Mouse (Mus musculus): ENCODE measurements around the gene Metap1d. TPM values are rescaled to one million over a fixed set of nuclear protein-coding genes. Genes with fewer than 3 reads are reported as not detected.

The Metap1d gene
- total RNA-seq, 2 experiments from 2014 or later = 40.3 to 44.0 TPM

DNA sequence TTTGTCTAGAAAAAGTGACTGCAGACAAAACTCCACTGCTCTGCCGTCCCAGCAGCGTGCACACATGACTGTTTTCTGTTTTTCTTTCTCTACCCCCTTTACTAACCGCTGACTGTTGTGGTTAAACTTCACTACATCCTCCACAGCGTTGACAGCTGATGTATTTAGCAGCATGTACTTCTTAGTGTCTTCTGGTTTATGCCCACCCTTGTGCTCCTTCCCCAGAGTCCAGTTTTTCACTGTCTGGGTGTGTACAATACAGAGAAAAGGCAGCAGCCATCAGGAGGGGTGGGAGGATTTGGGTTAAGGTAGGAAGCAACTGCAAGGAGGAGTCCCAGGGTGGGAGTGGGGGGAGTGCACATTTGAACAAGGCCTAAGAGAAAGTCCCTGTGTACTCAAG, 69.8 kb downstream of the Metap1d start:
- intact Hi-C loops (cut with DNase I) = no loop called here
- DNase-seq = no peak

DNA sequence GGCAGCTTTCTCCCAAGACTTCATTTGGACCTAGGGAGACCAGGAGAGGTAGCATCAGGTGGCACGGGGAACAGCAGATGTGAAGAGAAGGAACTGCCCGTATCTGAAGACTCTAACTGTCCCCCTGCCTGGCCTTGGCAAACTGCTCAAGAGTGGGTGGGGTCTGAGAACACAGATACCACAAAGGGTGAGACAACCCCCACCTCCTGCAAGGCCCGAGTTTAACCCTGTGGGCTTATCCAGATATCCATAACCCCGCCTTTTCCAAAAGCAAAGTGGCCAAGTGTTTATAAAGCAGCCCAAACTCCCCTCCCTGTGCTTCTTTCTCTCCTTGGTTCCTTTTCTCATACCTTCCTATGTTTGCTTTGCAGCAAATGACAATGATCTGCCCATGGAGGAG, 70.4 kb downstream of the Metap1d start:
- DNase-seq = no peak
- intact Hi-C loops (cut with DNase I) = no loop called here

DNA sequence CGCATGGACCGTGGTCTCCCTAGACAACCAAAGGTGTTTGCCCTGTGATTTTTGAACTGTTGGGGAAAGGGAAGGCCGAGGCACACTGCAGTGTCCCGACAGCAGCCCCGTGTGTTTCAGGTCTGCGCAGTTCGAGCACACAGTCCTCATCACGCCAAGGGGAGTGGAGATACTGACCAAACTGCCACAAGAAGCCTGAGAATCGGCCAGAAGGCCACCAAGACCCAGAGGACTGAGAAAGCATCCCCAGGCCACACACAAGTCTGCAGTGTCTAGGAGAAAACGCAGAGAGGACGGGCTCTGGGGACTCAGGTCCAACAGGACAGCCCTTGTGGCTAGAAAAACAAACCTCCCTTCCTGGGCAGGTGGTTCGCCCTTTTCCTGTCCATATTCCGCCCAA, 71.7 kb downstream of the Metap1d start:
- intact Hi-C loops (cut with DNase I) = no loop called here
- no peak for DNase-seq

DNA sequence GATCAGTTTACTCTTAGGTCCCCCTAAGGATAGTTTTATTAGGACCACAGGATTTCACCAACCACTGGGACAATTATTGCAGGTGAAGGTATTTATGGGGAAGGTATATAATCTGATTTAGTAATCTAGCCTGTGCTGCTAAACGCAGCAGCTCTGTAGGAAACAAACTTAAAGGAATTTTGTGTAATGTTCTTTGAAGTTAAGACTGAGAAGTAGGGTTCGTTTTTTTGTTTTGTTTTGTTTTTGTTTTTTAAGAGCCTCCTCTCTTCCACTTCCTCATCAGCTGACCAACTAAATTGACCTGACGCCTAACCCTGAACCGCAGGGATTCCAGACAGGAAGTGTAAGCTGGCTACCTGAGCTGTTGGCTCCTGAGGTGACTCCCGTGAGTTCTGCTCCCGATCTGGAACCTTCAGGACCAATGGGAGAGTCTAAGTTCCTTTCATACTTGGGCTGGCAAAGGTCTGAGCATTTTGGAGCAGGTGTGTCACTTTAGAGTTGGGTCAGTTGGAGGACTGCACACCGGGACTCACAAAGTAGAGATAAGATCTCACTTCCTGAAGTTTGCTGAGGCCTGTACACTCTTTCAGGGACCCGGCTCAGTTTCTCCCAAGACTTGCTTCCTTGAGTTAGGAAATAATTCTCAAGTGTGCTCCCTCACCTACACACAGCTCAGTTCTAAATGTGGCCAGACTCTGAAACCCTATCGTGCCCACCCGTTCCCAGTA, 73.7 kb downstream of the Metap1d start:
- DNase-seq = no peak
- intact Hi-C loops (cut with DNase I) = no loop called here

DNA sequence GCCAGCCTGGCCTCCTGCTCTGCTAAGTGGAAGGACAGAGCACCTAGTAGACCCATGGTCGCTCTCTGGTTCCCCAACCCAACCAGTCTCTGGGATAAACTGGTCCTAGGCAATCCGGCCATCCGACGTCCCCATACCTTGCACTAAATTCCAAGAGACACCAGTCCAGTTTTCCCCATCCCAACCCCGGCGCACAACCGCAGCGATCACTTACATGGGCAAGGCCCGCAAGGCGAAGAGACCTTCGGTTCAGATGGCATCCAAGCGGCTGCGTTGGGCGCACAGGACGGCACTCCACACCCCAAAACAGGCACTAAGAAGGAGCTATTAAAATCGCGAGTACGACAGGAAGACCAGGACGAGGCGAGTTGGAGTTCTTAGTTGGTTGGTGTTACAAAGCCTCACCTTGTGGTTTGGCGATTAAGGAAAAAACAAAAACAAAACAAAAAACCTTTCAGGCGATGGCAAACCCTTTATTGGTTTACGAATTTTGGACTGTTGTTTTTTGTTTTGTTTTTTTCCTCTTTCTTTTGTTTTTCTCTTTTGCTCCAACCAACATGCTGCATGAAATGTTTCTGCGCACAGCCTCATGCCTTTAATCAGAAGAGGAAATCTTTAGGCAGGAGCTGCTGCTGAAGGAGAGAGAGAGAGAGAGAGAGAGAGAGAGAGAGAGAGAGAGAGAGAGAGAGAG, 74.4 kb downstream of the Metap1d start:
- DNase-seq = no peak
- intact Hi-C loops (cut with DNase I) = no loop called here

DNA sequence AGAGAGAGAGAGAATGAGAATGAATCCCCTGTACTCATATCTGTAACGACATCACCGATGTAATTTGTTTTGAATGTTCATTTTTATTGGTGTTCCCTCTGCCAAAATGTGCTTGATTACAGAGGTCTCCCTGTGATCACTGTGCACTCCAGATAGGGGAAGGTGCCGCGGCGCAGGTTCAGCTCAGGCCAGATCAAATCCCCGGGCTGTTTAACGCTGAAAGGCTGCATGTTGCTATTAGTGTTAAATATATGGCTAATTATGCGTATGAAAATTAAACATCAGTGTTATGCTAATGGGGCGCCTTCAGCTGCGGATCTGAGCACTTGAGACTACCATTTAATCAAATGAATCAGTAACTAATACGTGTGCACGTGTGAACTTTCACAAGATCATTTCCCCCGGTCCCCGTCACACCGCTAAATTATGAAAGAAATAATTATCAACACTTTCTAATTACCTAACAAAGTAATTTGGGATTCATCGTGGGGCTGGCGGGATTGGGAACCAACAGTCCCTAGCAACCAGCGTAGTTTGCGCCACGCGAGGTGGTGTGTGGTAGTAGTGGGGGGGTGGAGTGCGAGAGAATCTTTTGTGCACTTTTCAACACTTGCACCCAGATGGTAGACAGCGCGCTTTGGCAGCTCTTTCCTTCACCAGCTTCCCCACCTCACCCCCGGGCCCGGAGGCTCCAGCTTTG, 75.1 kb downstream of the Metap1d start, which contains the start of gene Dlx1:
Dlx1 (plus strand) TSS at position 100 of the 700 bp plus-strand sequence.
- intact Hi-C loops (cut with DNase I) = no loop called here
- DNase-seq = no peak

DNA sequence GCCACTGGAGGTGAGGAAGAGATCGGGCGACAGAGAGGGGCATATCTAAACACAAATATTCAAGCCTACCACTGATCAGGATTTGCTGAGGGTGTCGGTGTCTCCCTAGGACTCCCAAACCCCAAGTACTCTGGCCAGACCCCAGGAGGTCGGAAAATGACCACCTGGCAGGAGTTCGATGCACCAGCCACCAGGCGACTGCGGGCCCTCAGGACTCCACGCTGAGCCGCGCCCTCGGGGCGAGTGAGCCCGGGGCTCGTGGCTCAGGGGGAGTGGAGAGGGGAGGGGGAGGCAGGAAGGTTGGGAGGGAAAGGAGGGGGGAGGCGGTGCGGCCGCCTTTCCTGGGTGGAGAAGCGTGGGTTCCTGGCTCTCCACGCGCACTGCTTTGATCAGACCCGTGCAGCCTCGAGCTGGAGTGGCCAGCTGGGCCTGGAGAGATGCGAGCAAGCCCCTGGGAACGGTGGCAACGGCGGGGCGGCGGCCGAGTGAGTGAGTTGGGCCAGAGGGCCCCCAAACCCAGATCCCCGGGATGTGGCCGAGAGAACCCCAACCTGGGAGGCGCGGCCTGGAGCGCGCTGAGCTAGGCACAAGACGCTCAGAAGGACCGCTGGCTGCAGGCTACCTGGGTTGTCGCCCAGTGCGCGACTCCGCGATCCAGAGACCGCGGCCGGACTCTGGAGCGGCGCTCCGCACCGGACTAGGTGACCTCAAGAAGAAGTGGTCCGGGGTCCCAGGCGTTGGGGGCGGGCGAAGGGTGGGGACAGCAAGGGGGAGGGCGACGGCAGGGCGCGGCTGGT, 75.8 kb downstream of the Metap1d start:
- intact Hi-C loops (cut with DNase I) = no loop called here
- DNase-seq = peak in 1 of 2 experiments; percentile 23

DNA sequence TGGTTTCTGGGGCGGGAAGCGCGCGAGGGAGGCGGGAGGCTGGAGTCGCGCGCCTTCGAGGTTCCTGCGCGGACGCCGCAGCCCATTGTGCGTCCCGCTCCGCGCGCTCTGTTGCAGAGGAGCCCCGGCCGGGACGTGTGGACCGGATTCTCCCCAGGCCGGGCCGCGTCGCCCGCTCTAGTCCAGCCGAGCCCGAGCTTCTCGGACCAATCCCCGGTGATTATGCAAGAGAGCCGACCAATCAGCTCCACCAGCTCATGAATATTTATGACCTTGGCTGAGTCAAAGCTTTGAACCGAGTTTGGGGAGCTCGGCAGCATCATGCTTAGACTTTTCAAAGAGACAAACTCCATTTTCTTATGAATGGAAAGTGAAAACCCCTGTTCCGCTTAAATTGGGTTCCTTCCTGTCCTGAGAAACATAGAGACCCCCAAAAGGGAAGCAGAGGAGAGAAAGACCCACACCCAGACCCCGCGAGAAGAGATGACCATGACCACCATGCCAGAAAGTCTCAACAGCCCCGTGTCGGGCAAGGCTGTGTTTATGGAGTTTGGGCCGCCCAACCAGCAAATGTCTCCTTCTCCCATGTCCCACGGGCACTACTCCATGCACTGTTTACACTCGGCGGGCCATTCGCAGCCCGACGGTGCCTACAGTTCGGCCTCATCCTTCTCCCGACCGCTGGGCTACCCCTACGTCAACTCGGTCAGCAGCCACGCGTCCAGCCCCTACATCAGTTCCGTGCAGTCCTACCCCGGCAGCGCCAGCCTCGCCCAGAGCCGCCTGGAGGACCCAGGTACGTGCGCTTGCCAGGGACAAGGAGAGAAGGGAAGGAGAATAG, 76.7 kb downstream of the Metap1d start:
- intact Hi-C loops (cut with DNase I) = loop anchor here (2.0 to 5.0 kb wide), 2 partner anchors 15 to 77 kb away; partner anchors contain the start of gene Metap1d
- DNase-seq = peak; percentile 74 to 78

DNA sequence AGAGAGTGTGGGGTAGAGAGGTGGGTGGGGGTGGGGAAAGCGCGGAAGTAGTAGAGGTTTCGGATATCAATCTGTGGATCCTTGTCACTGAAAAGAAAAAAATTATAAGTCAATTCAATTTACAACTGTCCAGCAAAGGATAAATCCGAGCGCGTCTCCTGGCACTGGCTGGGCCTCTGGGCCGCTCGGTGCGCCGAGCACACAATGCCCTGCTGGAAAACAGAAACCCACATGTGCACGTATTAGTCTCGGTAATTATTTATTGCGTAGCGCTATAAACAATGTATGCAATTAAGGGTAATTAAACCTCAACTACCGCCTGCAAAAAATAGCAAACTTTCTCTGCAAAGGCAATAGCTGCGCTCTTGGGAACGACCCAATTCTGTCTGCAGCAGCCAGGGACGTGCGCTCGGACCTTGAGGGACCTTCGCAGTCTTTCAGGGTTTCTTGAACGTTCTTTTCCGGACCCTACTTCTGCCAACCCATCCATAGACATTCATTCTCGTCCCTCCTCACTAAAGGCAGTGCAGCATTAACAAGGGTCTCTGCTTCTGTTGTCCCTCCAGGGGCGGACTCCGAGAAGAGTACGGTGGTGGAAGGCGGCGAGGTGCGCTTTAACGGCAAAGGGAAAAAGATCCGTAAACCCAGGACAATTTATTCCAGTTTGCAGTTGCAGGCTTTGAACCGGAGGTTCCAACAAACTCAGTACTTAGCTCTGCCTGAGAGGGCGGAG, 77.5 kb downstream of the Metap1d start:
- no peak for DNase-seq
- intact Hi-C loops (cut with DNase I) = loop anchor here (2.0 to 5.0 kb wide), 2 partner anchors 14 to 78 kb away; partner anchors contain the start of gene Metap1d

DNA sequence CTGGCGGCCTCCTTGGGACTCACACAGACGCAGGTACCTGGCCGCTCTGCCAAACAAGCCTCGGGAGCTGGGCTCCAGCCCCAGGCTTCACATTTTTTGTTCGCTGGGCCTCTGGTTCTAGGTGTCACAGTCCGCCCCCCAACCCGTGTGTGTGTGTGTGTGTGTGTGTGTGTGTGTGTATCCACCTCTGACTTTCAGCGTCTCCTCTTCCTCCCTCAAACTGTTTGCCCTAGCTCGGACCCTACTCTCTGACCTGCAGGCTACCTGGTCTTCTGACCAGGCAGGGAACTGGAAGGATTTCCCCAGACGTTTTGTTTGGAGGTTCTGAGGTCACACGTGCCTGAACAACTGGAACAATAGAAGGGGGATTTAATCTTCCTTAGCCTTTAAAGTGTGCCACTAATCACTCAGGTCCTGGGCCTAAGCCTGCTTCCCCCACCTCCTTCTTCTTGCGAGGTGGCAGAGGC, 78.1 kb downstream of the Metap1d start:
- intact Hi-C loops (cut with DNase I) = loop anchor here (2.0 to 5.0 kb wide), 2 partner anchors 14 to 79 kb away; partner anchors contain the start of gene Metap1d
- DNase-seq = no peak

DNA sequence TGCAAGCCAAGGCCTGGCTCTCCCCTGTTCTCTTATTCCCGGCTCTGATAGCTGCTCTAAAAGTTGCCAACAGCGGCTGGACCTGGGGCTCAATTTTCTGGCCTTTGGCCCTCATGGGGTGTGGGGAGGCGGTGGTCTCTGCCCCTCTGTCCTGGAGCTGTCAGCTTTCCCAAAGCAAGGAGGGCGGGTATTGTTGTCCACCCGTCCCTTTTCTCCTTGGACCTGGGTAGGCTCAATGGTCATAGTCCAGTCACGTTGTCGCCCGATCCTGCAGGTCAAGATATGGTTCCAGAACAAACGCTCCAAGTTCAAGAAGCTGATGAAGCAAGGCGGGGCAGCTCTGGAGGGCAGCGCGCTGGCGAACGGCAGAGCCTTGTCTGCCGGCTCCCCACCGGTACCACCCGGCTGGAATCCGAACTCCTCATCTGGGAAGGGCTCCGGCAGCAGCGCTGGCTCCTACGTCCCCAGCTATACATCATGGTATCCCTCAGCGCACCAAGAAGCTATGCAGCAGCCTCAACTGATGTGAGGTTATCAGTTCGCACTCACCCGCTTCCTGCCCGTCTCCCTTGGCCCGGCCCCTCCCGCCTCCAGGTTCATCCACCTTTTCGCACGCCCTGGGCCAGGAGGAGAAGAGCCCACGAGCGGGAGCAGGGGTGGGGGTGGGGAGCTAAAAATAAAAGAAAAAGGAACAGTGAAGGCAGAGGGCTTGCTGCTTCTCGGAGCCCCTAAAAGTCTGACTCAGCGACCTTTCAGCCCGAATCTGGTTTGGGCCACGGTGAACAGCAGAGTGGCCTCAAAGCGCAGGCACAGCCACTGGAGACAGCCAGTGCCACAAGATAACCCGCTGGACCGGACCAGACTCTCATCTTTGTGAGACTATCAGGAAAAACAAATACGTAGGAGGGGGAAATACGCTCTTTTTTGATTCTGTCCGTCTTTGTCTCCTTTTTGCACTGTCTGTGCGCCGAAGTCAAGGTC, 79.2 kb downstream of the Metap1d start:
- no peak for DNase-seq
- intact Hi-C loops (cut with DNase I) = loop anchor here (2.0 to 5.0 kb wide), 2 partner anchors 13 to 80 kb away; partner anchors contain the start of gene Metap1d

DNA sequence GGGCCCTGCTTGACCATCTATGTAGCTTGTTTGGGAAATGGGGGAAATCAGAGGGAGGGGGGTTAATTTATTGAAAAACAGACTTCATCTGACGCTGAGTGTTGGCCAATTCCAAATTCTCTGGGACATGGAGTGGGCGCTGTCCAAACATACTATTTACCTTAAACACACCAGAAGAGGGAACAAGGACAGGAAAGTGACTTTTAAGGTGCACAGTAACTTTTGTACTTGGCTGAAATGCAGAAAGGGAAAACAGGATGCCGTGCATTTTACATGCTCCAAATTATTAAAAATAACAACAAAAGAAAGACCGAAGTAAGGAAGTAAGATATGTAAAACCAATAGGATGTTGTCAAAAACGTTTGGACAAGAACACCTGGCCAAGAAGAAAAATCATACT, 80.0 kb downstream of the Metap1d start:
- no peak for DNase-seq
- intact Hi-C loops (cut with DNase I) = loop anchor here (5.0 kb wide), 1 partner anchor 81 kb away; the partner anchor contains the start of gene Metap1d

DNA sequence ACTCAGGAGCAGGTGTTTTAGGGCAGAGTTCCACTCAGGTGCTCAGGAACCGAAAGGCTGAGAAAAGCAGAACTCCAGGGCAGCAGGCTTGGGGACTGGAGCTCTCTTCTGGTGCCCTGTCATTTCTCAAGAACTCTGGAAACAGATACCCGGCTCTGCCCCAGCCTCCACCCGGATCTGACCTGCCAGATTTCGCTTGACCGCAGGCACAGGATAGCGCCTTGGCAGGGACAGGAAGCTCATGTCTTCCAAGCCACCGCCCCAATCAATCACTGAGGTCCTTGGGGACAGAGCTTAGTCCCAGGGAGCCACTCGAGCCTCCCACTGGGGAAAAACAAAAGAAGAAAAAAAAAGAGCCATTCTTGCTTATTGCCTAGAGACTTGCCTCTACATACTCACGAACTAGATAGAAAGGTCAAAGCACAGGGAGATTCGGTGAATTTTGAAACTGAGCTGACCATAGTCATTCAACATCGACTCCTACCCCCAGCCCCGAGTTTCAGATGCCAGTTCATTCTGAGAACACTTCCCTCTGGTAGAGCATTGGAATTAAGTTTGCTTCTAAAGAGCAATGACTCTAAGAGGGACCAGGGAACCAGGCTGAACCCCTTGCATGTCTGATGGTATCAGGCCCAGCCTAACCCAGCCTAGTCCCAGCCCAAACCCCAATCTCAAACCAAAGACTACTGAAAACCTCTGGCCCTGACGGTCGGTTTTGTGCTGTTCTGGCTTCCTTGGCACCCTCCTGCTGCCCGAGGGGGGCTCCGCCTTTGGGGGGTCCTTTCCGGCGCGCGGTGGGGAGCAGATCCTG, 81.4 kb downstream of the Metap1d start:
- intact Hi-C loops (cut with DNase I) = loop anchor here (5.0 kb wide), 1 partner anchor 82 kb away; the partner anchor contains the start of gene Metap1d
- DNase-seq = no peak

DNA sequence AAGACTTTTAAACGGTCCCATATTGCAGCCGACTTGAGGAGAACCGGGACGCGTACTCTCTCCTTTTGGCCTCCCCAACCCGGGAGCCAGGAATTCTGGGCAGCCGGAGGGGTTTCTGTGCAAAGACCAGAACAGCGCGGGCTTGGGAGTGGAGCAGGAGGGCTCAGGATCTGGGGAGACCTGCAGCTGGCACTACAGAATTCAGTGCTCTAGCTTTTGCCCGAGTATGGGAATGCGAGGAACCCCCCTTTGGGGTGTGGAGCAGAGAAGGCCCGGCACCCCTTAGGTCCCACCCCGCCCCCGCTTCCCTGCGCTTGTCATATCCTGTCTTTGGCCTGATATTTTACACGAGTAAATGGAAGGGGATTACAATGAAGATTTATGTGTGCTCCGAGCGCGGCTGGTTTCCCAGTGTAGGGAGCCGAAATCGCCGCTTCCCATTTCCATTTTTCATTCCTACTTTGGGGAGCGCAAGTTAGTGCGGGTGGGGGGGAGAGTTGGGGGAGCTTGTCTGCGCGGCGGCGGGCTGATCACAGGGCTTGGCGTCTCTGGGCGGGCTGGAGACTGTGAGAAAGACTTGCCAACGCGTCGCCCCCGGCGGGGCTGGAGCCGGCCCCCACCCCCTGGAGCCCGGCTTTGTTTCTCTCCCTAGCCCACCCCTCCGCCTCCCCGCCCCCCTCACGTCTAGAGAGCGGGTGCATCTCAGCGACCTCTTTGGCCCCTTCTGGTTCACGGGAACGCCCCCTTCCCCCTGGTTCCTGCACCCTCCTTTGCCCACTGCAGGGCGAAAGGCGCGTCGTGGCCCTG, 87.7 kb downstream of the Metap1d start:
- DNase-seq = no peak
- intact Hi-C loops (cut with DNase I) = loop anchor here (10.0 kb wide), 1 partner anchor 286 kb away; no protein-coding TSS in a partner anchor

Measured in heart, postnatal 14 days (tissue).